Mouse (Mus musculus): Measurements from ENCODE around the gene Tmem229b. TPM values are rescaled to one million over a fixed set of nuclear protein-coding genes. Genes with fewer than 3 reads are reported as not detected.

Tmem229b gene
- polyA plus RNA-seq, 1 experiment: 2.9 TPM

- Histone ChIP-seq H3K4me3 (no peak overlapping the region), H3K79me2 (ENCODE audit: control insufficient read depth, insufficient read depth) (no peaks in the 10 kb centered on the region), H3K4me2 (ENCODE audit: low read depth) (no peak overlapping the region), H3ac (ENCODE audit: control insufficient read depth, insufficient read length) (no peak overlapping the region), H3K36me3 (ENCODE audit: control insufficient read depth, insufficient read depth) (no peaks in the 10 kb centered on the region), H3K27me3 (ENCODE audit: control insufficient read depth, insufficient read depth, insufficient read length) (peaks cover 5% of the 10 kb centered on the region)
- TF ChIP-seq MYOG (IDR thresholded peaks at IDR 0.05; ENCODE audit: control insufficient read depth in 1 of 3, insufficient read depth in 1 of 3, insufficient read length in 2 of 3, low read depth in 2 of 3) (no peak), MYOD1 (IDR thresholded peaks at IDR 0.05; ENCODE audit: control insufficient read depth in 1 of 3, insufficient read length in 2 of 3, low read depth in 2 of 3) (no peak), POLR2A (IDR thresholded peaks at IDR 0.05; ENCODE audit: insufficient read length, low read depth) (no peak), E2F4 (IDR thresholded peaks at IDR 0.05; ENCODE audit: insufficient read depth) (no peak), MAX (IDR thresholded peaks at IDR 0.05; ENCODE audit: low read depth) (no peak), SRF (IDR thresholded peaks at IDR 0.05; ENCODE audit: control insufficient read depth, insufficient read length, low read depth) (no peak), CEBPB (IDR thresholded peaks at IDR 0.05; ENCODE audit: insufficient read depth, poor library complexity, severe bottlenecking) (no peak), REST (IDR thresholded peaks at IDR 0.05; ENCODE audit: insufficient read depth, insufficient read length) (no peak), POLR2AphosphoS2 (IDR thresholded peaks at IDR 0.05; ENCODE audit: insufficient read length, low read depth) (no peak), TCF3 (IDR thresholded peaks at IDR 0.05; ENCODE audit: insufficient read length, low read depth) (no peak), USF1 (IDR thresholded peaks at IDR 0.05; ENCODE audit: low read depth) (no peak), TCF12 (IDR thresholded peaks at IDR 0.05; ENCODE audit: insufficient read depth, poor library complexity, severe bottlenecking) (no peak)
These were observed 11.2 kb downstream of the Tmem229b start for GRCm38 (mm10) chr12:78996271-78996670.

DNA sequence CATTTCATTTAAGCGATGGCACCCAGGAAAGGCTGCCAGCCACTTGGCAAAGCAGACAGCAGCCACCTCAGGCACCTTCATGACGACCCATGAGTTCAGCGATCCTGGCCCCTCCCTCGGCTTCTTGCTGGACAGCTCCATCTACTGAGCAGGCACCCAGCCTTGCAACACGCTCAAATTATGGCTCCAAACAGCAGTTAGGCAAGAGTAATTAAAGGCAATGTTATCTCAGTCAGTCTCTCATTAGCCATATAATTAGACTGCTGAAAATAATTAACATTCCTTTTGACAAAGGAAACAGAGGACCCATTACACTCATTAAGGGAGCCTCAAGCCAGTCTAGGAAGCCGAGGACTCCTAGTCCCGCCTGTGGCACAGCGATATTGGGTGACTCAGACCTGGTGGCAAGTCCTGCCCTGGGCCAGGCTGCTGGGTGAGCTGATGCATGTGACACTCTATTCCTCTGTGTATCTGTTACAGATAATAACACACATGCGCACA is 19.8 kb downstream of the Tmem229b start:
- H3K4me3 ChIP-seq: no peak overlapping the region
- no peak overlapping the region for H3ac ChIP-seq (ENCODE audit: control insufficient read depth, insufficient read length)
- TF ChIP-seq MYOD1 (IDR thresholded peaks at IDR 0.05; ENCODE audit: control insufficient read depth in 1 of 3, insufficient read length in 2 of 3, low read depth in 2 of 3): no peak
- TF ChIP-seq REST (IDR thresholded peaks at IDR 0.05; ENCODE audit: insufficient read depth, insufficient read length): peak; percentile 51
- no peak overlapping the region for H3K4me2 ChIP-seq (ENCODE audit: low read depth)
- peaks cover 17% of the 10 kb centered on the region for H3K27me3 ChIP-seq (ENCODE audit: control insufficient read depth, insufficient read depth, insufficient read length)
- no peaks in the 10 kb centered on the region for H3K36me3 ChIP-seq (ENCODE audit: control insufficient read depth, insufficient read depth)
- H3K79me2 ChIP-seq (ENCODE audit: control insufficient read depth, insufficient read depth): no peaks in the 10 kb centered on the region

GRCm38 (mm10) chr12:78984035-78984432 is 23.4 kb downstream of the Tmem229b start:
- H3K79me2 ChIP-seq (ENCODE audit: control insufficient read depth, insufficient read depth): no peaks in the 10 kb centered on the region
- H3K4me3 ChIP-seq: no peak overlapping the region
- H3K27me3 ChIP-seq (ENCODE audit: control insufficient read depth, insufficient read depth, insufficient read length): peaks cover 1% of the 10 kb centered on the region
- no peaks in the 10 kb centered on the region for H3K36me3 ChIP-seq (ENCODE audit: control insufficient read depth, insufficient read depth)
- no peak overlapping the region for H3K4me2 ChIP-seq (ENCODE audit: low read depth)
- no peak overlapping the region for H3ac ChIP-seq (ENCODE audit: control insufficient read depth, insufficient read length)
- no peak for TF ChIP-seq CEBPB (IDR thresholded peaks at IDR 0.05; ENCODE audit: insufficient read depth, poor library complexity, severe bottlenecking)
- TF ChIP-seq POLR2A (IDR thresholded peaks at IDR 0.05; ENCODE audit: insufficient read length, low read depth): no peak
- no peak for TF ChIP-seq SRF (IDR thresholded peaks at IDR 0.05; ENCODE audit: control insufficient read depth, insufficient read length, low read depth)
- TF ChIP-seq MYOG (IDR thresholded peaks at IDR 0.05; ENCODE audit: control insufficient read depth in 1 of 3, insufficient read depth in 1 of 3, insufficient read length in 2 of 3, low read depth in 2 of 3): peak in 2 of 3 experiments; percentile 80 to 85
- TF ChIP-seq USF1 (IDR thresholded peaks at IDR 0.05; ENCODE audit: low read depth): no peak
- peak; percentile 17 for TF ChIP-seq TCF3 (IDR thresholded peaks at IDR 0.05; ENCODE audit: insufficient read length, low read depth)
- TF ChIP-seq E2F4 (IDR thresholded peaks at IDR 0.05; ENCODE audit: insufficient read depth): no peak
- no peak for TF ChIP-seq POLR2AphosphoS2 (IDR thresholded peaks at IDR 0.05; ENCODE audit: insufficient read length, low read depth)
- TF ChIP-seq REST (IDR thresholded peaks at IDR 0.05; ENCODE audit: insufficient read depth, insufficient read length): peak; percentile 41
- TF ChIP-seq TCF12 (IDR thresholded peaks at IDR 0.05; ENCODE audit: insufficient read depth, poor library complexity, severe bottlenecking): peak; percentile 62
- no peak for TF ChIP-seq MAX (IDR thresholded peaks at IDR 0.05; ENCODE audit: low read depth)
- TF ChIP-seq MYOD1 (IDR thresholded peaks at IDR 0.05; ENCODE audit: control insufficient read depth in 1 of 3, insufficient read length in 2 of 3, low read depth in 2 of 3): peak; percentile 55 to 85 (median 82)

DNA sequence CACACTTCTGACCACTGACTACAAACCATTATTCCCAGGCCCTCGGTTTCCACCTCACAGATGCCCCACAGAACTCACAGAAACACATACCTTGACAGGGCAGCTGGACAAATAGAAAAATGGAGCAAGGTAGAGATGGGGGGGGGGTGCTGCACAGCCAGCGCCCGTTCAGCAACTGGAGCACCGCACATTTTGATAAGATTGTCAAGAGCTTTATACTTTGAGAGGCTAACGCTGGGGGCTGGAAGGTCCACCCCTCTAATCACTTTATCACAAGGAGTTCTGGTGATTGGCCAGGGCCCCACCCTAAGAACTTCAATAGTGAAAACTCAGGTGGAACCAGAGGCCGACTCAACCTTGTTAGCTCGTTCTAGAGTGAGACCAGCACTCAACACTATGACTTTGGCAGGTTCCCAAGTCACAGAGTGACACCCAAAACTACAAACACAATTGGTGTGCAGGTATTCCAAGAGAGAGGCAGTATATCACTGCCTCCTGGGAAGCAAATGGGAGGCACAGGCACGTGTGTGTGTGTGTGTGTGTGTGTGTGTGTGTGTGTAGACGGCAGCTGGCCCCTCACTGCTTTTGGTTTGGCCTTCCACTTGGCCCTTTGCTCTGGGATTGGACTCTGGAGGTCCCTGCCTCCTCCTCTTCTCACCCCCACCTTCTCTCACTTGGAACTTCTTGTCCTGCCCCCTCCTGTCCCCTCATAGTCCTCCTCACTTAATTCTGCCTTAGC is 24.0 kb downstream of the Tmem229b start:
- TF ChIP-seq MYOG (IDR thresholded peaks at IDR 0.05; ENCODE audit: control insufficient read depth in 1 of 3, insufficient read depth in 1 of 3, insufficient read length in 2 of 3, low read depth in 2 of 3): peak in 2 of 3 experiments; percentile 50 to 65
- peak in 2 of 3 experiments; percentile 36 to 67 for TF ChIP-seq MYOD1 (IDR thresholded peaks at IDR 0.05; ENCODE audit: control insufficient read depth in 1 of 3, insufficient read length in 2 of 3, low read depth in 2 of 3)
- no peak for TF ChIP-seq SRF (IDR thresholded peaks at IDR 0.05; ENCODE audit: control insufficient read depth, insufficient read length, low read depth)
- H3K4me3 ChIP-seq: no peak overlapping the region
- no peaks in the 10 kb centered on the region for H3K79me2 ChIP-seq (ENCODE audit: control insufficient read depth, insufficient read depth)
- no peaks in the 10 kb centered on the region for H3K27me3 ChIP-seq (ENCODE audit: control insufficient read depth, insufficient read depth, insufficient read length)
- H3ac ChIP-seq (ENCODE audit: control insufficient read depth, insufficient read length): no peak overlapping the region
- no peak overlapping the region for H3K4me2 ChIP-seq (ENCODE audit: low read depth)
- no peaks in the 10 kb centered on the region for H3K36me3 ChIP-seq (ENCODE audit: control insufficient read depth, insufficient read depth)
